Mouse (Mus musculus) heart, postnatal 14 days (tissue): Measurements from ENCODE around the gene Gm20431. TPM values are rescaled to one million over a fixed set of nuclear protein-coding genes. Genes with fewer than 3 reads are reported as not detected.

Source experiments
- DNase-seq, 2 experiments: peaks; one replicate each; pipeline ENCODE4 v3.0.0; 2021 to 2022
- intact Hi-C: fragments of 180-260 bp; cut with DNase I; formaldehyde crosslinking; loops from one replicate; pipeline ENCODE4 v1.15.1; 2025
- long read RNA-seq, 2 experiments: library from polyadenylated mRNA; stranded (forward); transcript quantifications; one replicate each; pipeline ENCODE4 v2.0.0; 2021
- total RNA-seq, 2 experiments: library from RNA; stranded (reverse); gene quantifications; 2 replicates each; pipeline ENCODE4 v1.2.3; 2021

The Gm20431 gene
- 10 to 100 TPM; 20.3 to 22.8 TPM for total RNA-seq
- long read RNA-seq, experiment 1, partial matches to known transcripts, result 4 of 8 reads
- long read RNA-seq, experiment 1, other reads (novel, unspliced or antisense), result 4 of 8 reads
- long read RNA-seq, experiment 2, partial matches to known transcripts, result 1 of 1 reads
- long read RNA-seq, experiment 2, other reads (novel, unspliced or antisense), result 0 of 1 reads

- DNase-seq, result peak; percentile 98 to 99
- intact Hi-C loops, result no loop called here
These were observed at the start of gene Gm20431 for GRCm38 (mm10) chr2:167661270-167662203. Gene Gm20431 (minus strand): TSS chr2:167661496.

- intact Hi-C loops, result no loop called here
- no peak for DNase-seq
These were observed 49.3 kb upstream of the Gm20431 start for GRCm38 (mm10) chr2:167710574-167710973.

GRCm38 (mm10) chr2:167709969-167710368 lies 48.7 kb upstream of the Gm20431 start:
- intact Hi-C loops, result no loop called here
- no peak for DNase-seq

GRCm38 (mm10) chr2:167708373-167708772 lies 47.1 kb upstream of the Gm20431 start:
- intact Hi-C loops, result no loop called here
- no peak for DNase-seq

- intact Hi-C loops, result loop anchor here (2.0 kb wide), 1 partner anchor 18 kb away; no protein-coding TSS in a partner anchor
These were observed 45.1 kb upstream of the Gm20431 start for GRCm38 (mm10) chr2:167706183-167706939.

GRCm38 (mm10) chr2:167704409-167704808 lies 43.1 kb upstream of the Gm20431 start:
- DNase-seq, result no peak
- intact Hi-C loops, result no loop called here

More at GRCm38 (mm10) chr2:167706183-167706939, 45.1 kb upstream of the Gm20431 start:
- no peak for DNase-seq

GRCm38 (mm10) chr2:167702126-167702525 lies 40.8 kb upstream of the Gm20431 start:
- intact Hi-C loops, result no loop called here
- DNase-seq, result no peak

GRCm38 (mm10) chr2:167701472-167701871 lies 40.2 kb upstream of the Gm20431 start:
- no peak for DNase-seq
- intact Hi-C loops, result no loop called here

GRCm38 (mm10) chr2:167700018-167700417 lies 38.7 kb upstream of the Gm20431 start:
- no peak for DNase-seq
- intact Hi-C loops, result no loop called here

GRCm38 (mm10) chr2:167697902-167698301 lies 36.6 kb upstream of the Gm20431 start:
- peak; percentile 51 to 65 for DNase-seq
- intact Hi-C loops, result no loop called here

- peak; percentile 50 to 56 for DNase-seq
- intact Hi-C loops, result no loop called here
These were observed 34.8 kb upstream of the Gm20431 start for GRCm38 (mm10) chr2:167696143-167696542.

GRCm38 (mm10) chr2:167695491-167695890 lies 34.2 kb upstream of the Gm20431 start:
- intact Hi-C loops, result no loop called here

GRCm38 (mm10) chr2:167694963-167695362 lies 33.7 kb upstream of the Gm20431 start:
- intact Hi-C loops, result no loop called here
- DNase-seq, result no peak

More at GRCm38 (mm10) chr2:167695491-167695890, 34.2 kb upstream of the Gm20431 start:
- DNase-seq, result no peak

GRCm38 (mm10) chr2:167694244-167694643 lies 32.9 kb upstream of the Gm20431 start:
- no peak for DNase-seq
- intact Hi-C loops, result no loop called here

- intact Hi-C loops, result no loop called here
- no peak for DNase-seq
These were observed 32.2 kb upstream of the Gm20431 start for GRCm38 (mm10) chr2:167693540-167693939.

GRCm38 (mm10) chr2:167692831-167693230 lies 31.5 kb upstream of the Gm20431 start:
- intact Hi-C loops, result no loop called here
- DNase-seq, result no peak

GRCm38 (mm10) chr2:167691871-167692661 lies 30.8 kb upstream of the Gm20431 start:
- DNase-seq, result no peak
- intact Hi-C loops, result no loop called here

GRCm38 (mm10) chr2:167691410-167691809 lies 30.1 kb upstream of the Gm20431 start:
- intact Hi-C loops, result no loop called here

GRCm38 (mm10) chr2:167690962-167691311 lies 29.6 kb upstream of the Gm20431 start:
- DNase-seq, result peak; percentile 61 to 64
- intact Hi-C loops, result no loop called here

More at GRCm38 (mm10) chr2:167691410-167691809, 30.1 kb upstream of the Gm20431 start:
- no peak for DNase-seq
